Mouse (Mus musculus): ENCODE results near the gene Nsun7. TPM values are rescaled to one million over a fixed set of nuclear protein-coding genes. Genes with fewer than 3 reads are reported as not detected.
A peak's percentile ranks its signal among the peaks of the same experiment; 100 is the strongest.
"Not testable (repeated sequence)": the region's sequence is repeated elsewhere in the genome, so short reads cannot be mapped to it uniquely, and the experiment has no call there.

Gene Nsun7
- polyA plus RNA-seq, 1 experiment from 2014 or later = 0.24 TPM

DNA sequence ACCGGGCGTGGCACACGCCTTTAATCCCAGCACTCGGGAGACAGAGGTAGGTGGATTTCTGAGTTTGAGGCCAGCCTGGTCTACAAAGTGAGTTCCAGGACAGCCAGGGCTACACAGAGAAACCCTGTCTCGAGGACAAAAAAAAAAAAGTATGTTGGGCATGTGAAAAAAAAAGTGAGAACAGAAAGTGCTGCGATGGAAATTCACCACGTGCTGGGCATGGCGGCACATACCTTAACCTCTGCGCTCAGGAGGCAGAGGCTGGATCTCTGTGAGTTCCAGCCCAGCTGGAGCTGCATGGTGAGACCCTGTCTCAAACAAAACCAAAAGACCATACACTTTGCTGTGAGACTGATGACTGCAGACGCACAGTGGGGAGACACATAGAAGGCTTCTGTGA, 4.7 kb upstream of the Nsun7 start:
- H3K27me3 ChIP-seq (ENCODE audit: control insufficient read depth, insufficient read depth, low read length) = 0 out of 2 replicates have a peak, but pooled peaks cover under 1% of the 10 kb centered on the region

DNA sequence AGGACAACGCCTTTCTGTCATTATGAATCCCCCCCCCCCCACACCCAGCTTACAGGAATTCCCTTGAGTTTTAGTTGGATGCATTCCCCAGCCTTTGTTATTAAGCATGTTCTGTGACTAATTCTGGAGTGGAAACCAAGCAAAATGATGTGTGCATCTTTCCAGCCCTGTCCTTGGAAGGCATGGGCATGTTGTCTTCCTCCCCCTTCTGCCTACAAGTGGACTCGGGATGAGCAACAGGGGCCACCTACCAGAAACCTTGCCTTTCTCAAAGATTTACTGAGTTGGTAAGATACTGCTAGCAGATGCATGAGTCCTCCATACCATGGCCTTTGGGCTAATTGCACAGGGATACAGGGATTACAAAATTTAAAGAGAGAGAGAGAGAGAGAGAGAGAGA, 697 bp upstream of the Nsun7 start:
- 0 out of 4 replicates have a peak, but pooled peaks cover 0 to 2% of the 10 kb centered on the region in 2 experiments for H3K4me1 ChIP-seq (ENCODE audit: control insufficient read depth in 2 of 2, insufficient read depth in 2 of 2, low read length in 2 of 2)
- H3K4me2 ChIP-seq (ENCODE audit: low read length) = peak overlapping the region; percentile 91; the same call in 1 of the 2 replicates
- H3K27me3 ChIP-seq (ENCODE audit: control insufficient read depth, insufficient read depth, low read length) = 0 out of 2 replicates have a peak, but pooled peaks cover 3% of the 10 kb centered on the region
- no peak overlapping the region for H3K9ac ChIP-seq (ENCODE audit: low read length)
- WGBS = 64% methylated on average over 2 of the region's 2 CpGs
- H3K9me3 ChIP-seq (ENCODE audit: control insufficient read depth, low read length) = no peaks in the 10 kb centered on the region
- no peak for ATAC-seq (ENCODE audit: insufficient number of reproducible peaks, insufficient read depth, low FRiP score, low read depth)
- H3K4me3 ChIP-seq (ENCODE audit: control insufficient read depth in 1 of 2, insufficient read depth in 1 of 2, low read depth in 1 of 2, low read length in 2 of 2) = no peak overlapping the region
- no peaks in the 10 kb centered on the region for H3K36me3 ChIP-seq (ENCODE audit: control insufficient read depth, insufficient read depth, low read length)
- no peak overlapping the region for H3K27ac ChIP-seq (replicated peaks in 1 of 2; ENCODE audit: control insufficient read depth in 1 of 2, insufficient read depth in 1 of 2, low read depth in 2 of 2, low read length in 2 of 2)

More for the DNA sequence above, 4.7 kb upstream of the Nsun7 start:
- no peak for ATAC-seq (ENCODE audit: insufficient number of reproducible peaks, insufficient read depth, low FRiP score, low read depth)
- H3K4me1 ChIP-seq (ENCODE audit: control insufficient read depth in 2 of 2, insufficient read depth in 2 of 2, low read length in 2 of 2) = 0 out of 4 replicates have a peak, but pooled peaks cover 0 to 2% of the 10 kb centered on the region in 2 experiments
- H3K9me3 ChIP-seq (ENCODE audit: control insufficient read depth, low read length) = 0 out of 2 replicates have a peak, but pooled peaks cover 7% of the 10 kb centered on the region
- H3K9ac ChIP-seq (ENCODE audit: low read length) = no peak overlapping the region
- H3K4me3 ChIP-seq (ENCODE audit: control insufficient read depth in 1 of 2, insufficient read depth in 1 of 2, low read depth in 1 of 2, low read length in 2 of 2) = no peak overlapping the region
- no peak overlapping the region for H3K4me2 ChIP-seq (ENCODE audit: low read length)
- H3K36me3 ChIP-seq (ENCODE audit: control insufficient read depth, insufficient read depth, low read length) = no peaks in the 10 kb centered on the region
- no peak overlapping the region for H3K27ac ChIP-seq (replicated peaks in 1 of 2; ENCODE audit: control insufficient read depth in 1 of 2, insufficient read depth in 1 of 2, low read depth in 2 of 2, low read length in 2 of 2)
- 87% methylated on average over 10 of the region's 10 CpGs for whole genome bisulfite sequencing

DNA sequence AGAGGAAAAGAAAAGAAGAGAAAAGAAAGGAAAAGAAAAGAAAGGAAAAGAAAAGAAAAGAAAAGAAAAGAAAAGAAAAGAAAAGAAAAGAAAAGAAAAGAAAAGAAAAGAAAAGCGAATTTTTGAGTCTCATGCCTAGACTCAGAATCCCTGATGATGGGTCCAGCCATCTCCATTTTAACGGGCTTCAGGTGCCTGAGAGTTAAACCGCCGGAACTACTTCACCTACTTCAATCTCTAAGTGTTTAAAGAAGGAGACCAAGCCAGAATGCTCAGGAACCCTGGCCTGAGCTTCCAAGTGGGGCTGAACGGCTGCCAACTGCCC, 304 bp upstream of the Nsun7 start:
- not testable (repeated sequence) for H3K27me3 ChIP-seq (ENCODE audit: control insufficient read depth, insufficient read depth, low read length); H3K27ac ChIP-seq (replicated peaks in 1 of 2; ENCODE audit: control insufficient read depth in 1 of 2, insufficient read depth in 1 of 2, low read depth in 2 of 2, low read length in 2 of 2); H3K36me3 ChIP-seq (ENCODE audit: control insufficient read depth, insufficient read depth, low read length); ATAC-seq (ENCODE audit: insufficient number of reproducible peaks, insufficient read depth, low FRiP score, low read depth); H3K9me3 ChIP-seq (ENCODE audit: control insufficient read depth, low read length); H3K4me1 ChIP-seq (ENCODE audit: control insufficient read depth in 2 of 2, insufficient read depth in 2 of 2, low read length in 2 of 2)
- Histone ChIP-seq H3K9ac (ENCODE audit: low read length) (peak overlapping the region; percentile 63), H3K4me3 (ENCODE audit: control insufficient read depth in 1 of 2, insufficient read depth in 1 of 2, low read depth in 1 of 2, low read length in 2 of 2) (peak overlapping the region; percentile 57 to 63), H3K4me2 (ENCODE audit: low read length) (peak overlapping the region; percentile 91)
- 5% methylated on average over 5 of the region's 5 CpGs for WGBS

DNA sequence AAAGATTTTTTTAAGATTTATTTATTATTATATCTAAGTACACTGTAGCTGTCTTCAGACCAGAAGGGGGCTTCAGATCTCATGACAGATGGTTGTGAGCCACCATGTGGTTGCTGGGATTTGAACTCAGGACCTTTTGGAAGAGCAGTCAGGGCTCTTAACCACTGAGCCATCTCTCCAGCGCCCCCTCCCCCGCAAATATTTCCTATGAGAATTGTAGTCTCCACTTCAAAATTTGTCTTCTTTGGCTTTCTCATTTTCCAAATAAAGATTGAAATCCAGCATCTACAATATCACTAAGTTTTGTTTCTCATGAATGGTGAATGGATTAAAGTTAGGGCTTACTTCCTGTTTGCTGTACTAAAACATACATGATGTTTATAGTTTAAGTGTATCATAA, 2.8 kb downstream of the Nsun7 start:
- H3K27ac ChIP-seq (replicated peaks in 1 of 2; ENCODE audit: control insufficient read depth in 1 of 2, insufficient read depth in 1 of 2, low read depth in 2 of 2, low read length in 2 of 2) = no peak overlapping the region
- H3K4me3 ChIP-seq (ENCODE audit: control insufficient read depth in 1 of 2, insufficient read depth in 1 of 2, low read depth in 1 of 2, low read length in 2 of 2) = no peak overlapping the region
- 0 out of 4 replicates have a peak, but pooled peaks cover 0 to 2% of the 10 kb centered on the region in 2 experiments for H3K4me1 ChIP-seq (ENCODE audit: control insufficient read depth in 2 of 2, insufficient read depth in 2 of 2, low read length in 2 of 2)
- no peak overlapping the region for H3K9ac ChIP-seq (ENCODE audit: low read length)
- WGBS = 76% methylated on average over 2 of the region's 2 CpGs
- ATAC-seq (ENCODE audit: insufficient number of reproducible peaks, insufficient read depth, low FRiP score, low read depth) = no peak
- H3K36me3 ChIP-seq (ENCODE audit: control insufficient read depth, insufficient read depth, low read length) = no peaks in the 10 kb centered on the region
- H3K27me3 ChIP-seq (ENCODE audit: control insufficient read depth, insufficient read depth, low read length) = 0 out of 2 replicates have a peak, but pooled peaks cover 3% of the 10 kb centered on the region
- no peaks in the 10 kb centered on the region for H3K9me3 ChIP-seq (ENCODE audit: control insufficient read depth, low read length)
- no peak overlapping the region for H3K4me2 ChIP-seq (ENCODE audit: low read length)

DNA sequence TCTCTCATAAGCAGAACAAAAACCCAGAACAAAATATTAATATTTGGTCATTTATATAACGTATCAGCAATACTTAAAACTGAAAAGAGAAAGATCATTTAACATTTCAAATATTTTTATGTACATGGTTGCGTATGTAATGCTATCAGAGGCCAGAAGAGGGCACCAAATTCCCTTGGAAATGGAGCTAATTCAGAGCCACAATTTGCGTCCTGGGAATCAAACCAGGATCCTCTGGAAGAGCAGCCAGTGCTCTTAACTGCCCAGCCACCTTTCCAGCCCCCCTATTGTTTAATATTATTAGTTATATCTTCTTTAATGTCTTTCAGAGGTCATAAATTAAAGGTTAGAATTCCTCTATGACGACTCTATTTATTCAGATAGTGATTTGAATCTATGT, 3.7 kb downstream of the Nsun7 start:
- H3K4me2 ChIP-seq (ENCODE audit: low read length) = no peak overlapping the region
- no peak overlapping the region for H3K4me3 ChIP-seq (ENCODE audit: control insufficient read depth in 1 of 2, insufficient read depth in 1 of 2, low read depth in 1 of 2, low read length in 2 of 2)
- H3K9me3 ChIP-seq (ENCODE audit: control insufficient read depth, low read length) = no peaks in the 10 kb centered on the region
- H3K36me3 ChIP-seq (ENCODE audit: control insufficient read depth, insufficient read depth, low read length) = no peaks in the 10 kb centered on the region
- no peak for ATAC-seq (ENCODE audit: insufficient number of reproducible peaks, insufficient read depth, low FRiP score, low read depth)
- WGBS = 34% methylated on average over 4 of the region's 4 CpGs
- no peak overlapping the region for H3K27ac ChIP-seq (replicated peaks in 1 of 2; ENCODE audit: control insufficient read depth in 1 of 2, insufficient read depth in 1 of 2, low read depth in 2 of 2, low read length in 2 of 2)
- H3K27me3 ChIP-seq (ENCODE audit: control insufficient read depth, insufficient read depth, low read length) = 0 out of 2 replicates have a peak, but pooled peaks cover 3% of the 10 kb centered on the region
- no peak overlapping the region for H3K9ac ChIP-seq (ENCODE audit: low read length)
- H3K4me1 ChIP-seq (ENCODE audit: control insufficient read depth in 2 of 2, insufficient read depth in 2 of 2, low read length in 2 of 2) = 0 out of 4 replicates have a peak, but pooled peaks cover 0 to 2% of the 10 kb centered on the region in 2 experiments

DNA sequence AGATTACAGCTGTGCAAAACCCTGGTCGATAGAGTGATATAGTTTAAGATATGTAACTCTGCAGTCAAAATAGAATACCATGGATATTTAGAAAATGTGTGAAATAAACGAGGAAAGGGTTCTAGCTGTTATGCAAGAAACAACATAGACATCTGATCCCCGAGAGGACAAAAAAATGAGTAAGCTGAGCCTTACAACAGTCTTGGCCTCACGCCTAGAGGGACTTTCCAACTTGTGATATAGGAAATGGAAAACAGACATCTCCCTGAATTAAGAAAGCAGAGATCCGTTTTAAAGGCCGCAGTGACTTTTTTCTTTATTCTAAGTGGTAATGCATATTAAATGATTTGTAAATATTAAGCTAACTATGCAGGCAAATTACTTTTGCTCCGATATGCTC, 9.9 kb downstream of the Nsun7 start:
- H3K4me2 ChIP-seq (ENCODE audit: low read length) = no peak overlapping the region
- H3K9me3 ChIP-seq (ENCODE audit: control insufficient read depth, low read length) = no peaks in the 10 kb centered on the region
- no peak overlapping the region for H3K9ac ChIP-seq (ENCODE audit: low read length)
- H3K27me3 ChIP-seq (ENCODE audit: control insufficient read depth, insufficient read depth, low read length) = no peaks in the 10 kb centered on the region
- ATAC-seq (ENCODE audit: insufficient number of reproducible peaks, insufficient read depth, low FRiP score, low read depth) = no peak
- 0 out of 4 replicates have a peak, but pooled peaks cover 0 to 2% of the 10 kb centered on the region in 2 experiments for H3K4me1 ChIP-seq (ENCODE audit: control insufficient read depth in 2 of 2, insufficient read depth in 2 of 2, low read length in 2 of 2)
- WGBS = 61% methylated on average over 7 of the region's 7 CpGs
- H3K27ac ChIP-seq (replicated peaks in 1 of 2; ENCODE audit: control insufficient read depth in 1 of 2, insufficient read depth in 1 of 2, low read depth in 2 of 2, low read length in 2 of 2) = 0 out of 4 replicates have a peak overlapping the region, but pooled peaks of 1 of the 2 experiments have one; percentile 19
- no peaks in the 10 kb centered on the region for H3K36me3 ChIP-seq (ENCODE audit: control insufficient read depth, insufficient read depth, low read length)
- H3K4me3 ChIP-seq (ENCODE audit: control insufficient read depth in 1 of 2, insufficient read depth in 1 of 2, low read depth in 1 of 2, low read length in 2 of 2) = no peak overlapping the region

DNA sequence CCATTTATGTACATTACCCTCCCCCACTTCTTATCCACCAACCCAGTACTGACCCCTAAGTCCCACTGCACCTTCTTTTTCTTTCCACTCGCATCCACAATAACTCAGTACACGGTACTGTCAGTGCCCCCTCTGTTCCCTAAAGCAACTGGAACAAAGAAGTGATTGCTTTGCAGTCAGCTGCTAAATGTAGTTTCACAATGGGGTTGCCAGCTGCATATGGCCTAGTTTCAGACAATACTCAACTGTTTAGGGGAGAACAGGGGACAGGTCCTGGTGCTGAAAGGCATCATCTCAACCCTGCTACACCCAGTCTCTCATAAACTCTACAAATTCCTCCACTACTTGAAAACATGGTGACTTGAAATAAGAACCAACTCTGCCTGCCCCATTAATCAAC, 11.4 kb downstream of the Nsun7 start:
- no peak overlapping the region for H3K4me2 ChIP-seq (ENCODE audit: low read length)
- 0 out of 4 replicates have a peak, but pooled peaks cover 0 to 2% of the 10 kb centered on the region in 2 experiments for H3K4me1 ChIP-seq (ENCODE audit: control insufficient read depth in 2 of 2, insufficient read depth in 2 of 2, low read length in 2 of 2)
- no peak overlapping the region for H3K27ac ChIP-seq (replicated peaks in 1 of 2; ENCODE audit: control insufficient read depth in 1 of 2, insufficient read depth in 1 of 2, low read depth in 2 of 2, low read length in 2 of 2)
- H3K9ac ChIP-seq (ENCODE audit: low read length) = no peak overlapping the region
- H3K36me3 ChIP-seq (ENCODE audit: control insufficient read depth, insufficient read depth, low read length) = no peaks in the 10 kb centered on the region
- no peak for ATAC-seq (ENCODE audit: insufficient number of reproducible peaks, insufficient read depth, low FRiP score, low read depth)
- H3K27me3 ChIP-seq (ENCODE audit: control insufficient read depth, insufficient read depth, low read length) = no peaks in the 10 kb centered on the region
- H3K9me3 ChIP-seq (ENCODE audit: control insufficient read depth, low read length) = no peaks in the 10 kb centered on the region
- H3K4me3 ChIP-seq (ENCODE audit: control insufficient read depth in 1 of 2, insufficient read depth in 1 of 2, low read depth in 1 of 2, low read length in 2 of 2) = no peak overlapping the region
- WGBS = 70% methylated on average over 2 of the region's 2 CpGs

DNA sequence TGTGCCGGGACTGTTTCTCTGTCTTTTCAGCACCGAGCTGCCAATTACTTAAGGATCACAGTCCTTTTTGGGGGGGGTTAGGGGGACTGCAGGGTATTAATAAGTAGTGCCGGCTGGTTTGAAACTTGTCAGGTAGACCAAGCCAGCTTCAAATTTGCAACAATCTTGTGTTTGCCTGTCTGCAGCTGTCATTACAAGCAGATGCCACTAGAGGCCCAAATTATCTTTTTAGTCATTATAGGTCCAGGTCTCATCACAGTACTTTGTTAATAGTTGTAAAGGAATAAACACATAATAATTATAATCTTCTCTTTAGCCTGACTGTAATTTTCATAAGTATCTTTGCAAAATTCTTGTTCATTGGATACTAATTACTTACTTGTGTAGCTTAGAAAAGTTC, 14.7 kb downstream of the Nsun7 start:
- Histone ChIP-seq H3K9me3 (ENCODE audit: control insufficient read depth, low read length) (no peaks in the 10 kb centered on the region), H3K4me2 (ENCODE audit: low read length) (no peak overlapping the region), H3K27ac (replicated peaks in 1 of 2; ENCODE audit: control insufficient read depth in 1 of 2, insufficient read depth in 1 of 2, low read depth in 2 of 2, low read length in 2 of 2) (no peak overlapping the region), H3K4me1 (ENCODE audit: control insufficient read depth in 2 of 2, insufficient read depth in 2 of 2, low read length in 2 of 2) (0 out of 4 replicates have a peak, but pooled peaks cover 0 to 2% of the 10 kb centered on the region in 2 experiments), H3K36me3 (ENCODE audit: control insufficient read depth, insufficient read depth, low read length) (no peaks in the 10 kb centered on the region), H3K27me3 (ENCODE audit: control insufficient read depth, insufficient read depth, low read length) (no peaks in the 10 kb centered on the region), H3K9ac (ENCODE audit: low read length) (no peak overlapping the region), H3K4me3 (ENCODE audit: control insufficient read depth in 1 of 2, insufficient read depth in 1 of 2, low read depth in 1 of 2, low read length in 2 of 2) (no peak overlapping the region)
- 58% methylated on average over 3 of the region's 3 CpGs for WGBS
- ATAC-seq (ENCODE audit: insufficient number of reproducible peaks, insufficient read depth, low FRiP score, low read depth) = no peak

All from heart, embryonic 14.5 days (tissue).